Mouse (Mus musculus) hindbrain, embryonic 11.5 days (tissue): ENCODE measurements around the gene Ntng2. TPM values are rescaled to one million over a fixed set of nuclear protein-coding genes. Genes with fewer than 3 reads are reported as not detected.

ENCODE experiments used
- ATAC-seq: fragments of 200-750 bp; cut with Nextera tagmentation; 2 replicates; pipeline ENCODE4 v1.8.0; 2017; ENCODE audit warnings: mild to moderate bottlenecking, moderate TSS enrichment, moderate library complexity; ENCODE audit not compliant: low FRiP score
- DNase-seq: peaks from one replicate; pipeline ENCODE4 v3.0.0-alpha.2; 2015; ENCODE audit warnings: low spot score
- H3K27ac ChIP-seq: fragments of 300-500 bp; sonication (generic); 2 replicates; pipeline ENCODE4 v1.5.1; 2014; ENCODE audit warnings: mild to moderate bottlenecking, low read depth, low read length
- H3K27me3 ChIP-seq: fragments of 300-500 bp; sonication (generic); 2 replicates; pipeline ENCODE4 v1.6.1; 2014; ENCODE audit warnings: mild to moderate bottlenecking, low read length, moderate library complexity, mixed read lengths; ENCODE audit not compliant: control insufficient read depth, insufficient read depth
- H3K36me3 ChIP-seq: fragments of 300-500 bp; sonication (generic); 2 replicates; pipeline ENCODE4 v1.6.1; 2014; ENCODE audit warnings: mild to moderate bottlenecking, low read length, moderate library complexity, mixed read lengths; ENCODE audit not compliant: control insufficient read depth, insufficient read depth
- H3K4me1 ChIP-seq: fragments of 300-500 bp; sonication (generic); replicated peaks from 2 replicates; pipeline ENCODE4 v1.6.1; 2014; ENCODE audit warnings: low read length, mixed read lengths; ENCODE audit not compliant: control insufficient read depth, insufficient read depth
- H3K4me2 ChIP-seq: fragments of 300-500 bp; sonication (generic); replicated peaks from 2 replicates; pipeline ENCODE4 v1.6.1; 2014; ENCODE audit warnings: mild to moderate bottlenecking, low read depth, low read length
- H3K4me3 ChIP-seq: fragments of 300-500 bp; sonication (generic); 2 replicates; pipeline ENCODE4 v1.5.1; 2014; ENCODE audit warnings: low read depth, low read length
- H3K9ac ChIP-seq: fragments of 300-500 bp; sonication (generic); 2 replicates; pipeline ENCODE4 v1.6.1; 2014; ENCODE audit warnings: low read depth, low read length
- H3K9me3 ChIP-seq: fragments of 300-500 bp; sonication (generic); 2 replicates; pipeline ENCODE4 v1.6.1; 2016; ENCODE audit warnings: low read length; ENCODE audit not compliant: control insufficient read depth
- WGBS: fragments of 180-500 bp; shearing (Covaris S2); extraction: QIAGEN DNeasy Blood & Tissue Kit; methylation state at CpG from one replicate; pipeline ENCODE4 v1.1.7; 2014; 5-methylcytosine and 5-hydroxymethylcytosine counted together
- polyA plus RNA-seq: library from polyadenylated mRNA; unstranded; fragments of >200 nt; fragmentation: Nextera tagmentation; extraction: Ambion mirVana; gene quantifications from 2 replicates; pipeline ENCODE4 v1.2.1, GENCODE M21; 2014

The Ntng2 gene
- polyA plus RNA-seq, 1 experiment from 2014 or later, result 2.8 TPM

- Histone ChIP-seq H3K27ac (no peak overlapping the region), H3K4me1 (no peaks in the 10 kb centered on the region), H3K9me3 (no peaks in the 10 kb centered on the region), H3K4me3 (no peak overlapping the region), H3K4me2 (no peak overlapping the region), H3K36me3 (no peaks in the 10 kb centered on the region), H3K9ac (no peak overlapping the region), H3K27me3 (no peaks in the 10 kb centered on the region)
- WGBS, result 75% methylated on average over 6 of the region's 6 CpGs
- no peak for DNase-seq
- ATAC-seq, result no peak
Observed at GRCm38 (mm10) chr2:29261126-29261525, 8.3 kb upstream of the Ntng2 start.

- H3K36me3 ChIP-seq, result no peaks in the 10 kb centered on the region
- DNase-seq (peak; percentile 63), ATAC-seq (peak; percentile 55)
- peak overlapping the region; percentile 71 for H3K9ac ChIP-seq
- peak overlapping the region; percentile 69 for H3K4me3 ChIP-seq
- H3K27me3 ChIP-seq, result peaks cover 20% of the 10 kb centered on the region
- WGBS, result 1% methylated on average over 20 of the region's 22 CpGs
- H3K9me3 ChIP-seq, result no peaks in the 10 kb centered on the region
- peak overlapping the region; percentile 80 for H3K27ac ChIP-seq
- peaks cover 17% of the 10 kb centered on the region for H3K4me1 ChIP-seq
- H3K4me2 ChIP-seq, result peak overlapping the region; percentile 100
Observed at GRCm38 (mm10) chr2:29253205-29253865, 530 bp upstream of the Ntng2 start.

GRCm38 (mm10) chr2:29252059-29252598, 676 bp downstream of the Ntng2 start:
- peak; percentile 33 for ATAC-seq
- Histone ChIP-seq H3K9me3 (no peaks in the 10 kb centered on the region), H3K27ac (peak overlapping the region; percentile 47; the same call in 1 of the 2 replicates), H3K36me3 (no peaks in the 10 kb centered on the region), H3K9ac (peak overlapping the region; percentile 71), H3K4me3 (peak overlapping the region; percentile 69), H3K4me1 (peaks cover 17% of the 10 kb centered on the region), H3K27me3 (peaks cover 28% of the 10 kb centered on the region), H3K4me2 (peak overlapping the region; percentile 100)
- peak; percentile 72 for DNase-seq
- under 1% methylated on average over 43 of the region's 49 CpGs for WGBS

- peaks cover 31% of the 10 kb centered on the region for H3K27me3 ChIP-seq
- no peaks in the 10 kb centered on the region for H3K36me3 ChIP-seq
- ATAC-seq (no peak), DNase-seq (peak; percentile 66)
- H3K4me2 ChIP-seq, result peak overlapping the region; percentile 100
- peak overlapping the region; percentile 71 for H3K9ac ChIP-seq
- H3K4me3 ChIP-seq, result peak overlapping the region; percentile 69
- H3K9me3 ChIP-seq, result no peaks in the 10 kb centered on the region
- peaks cover 17% of the 10 kb centered on the region for H3K4me1 ChIP-seq
- no peak overlapping the region for H3K27ac ChIP-seq
- WGBS, result under 1% methylated on average over 58 of the region's 61 CpGs
Observed at GRCm38 (mm10) chr2:29251095-29252058, 1.4 kb downstream of the Ntng2 start.

GRCm38 (mm10) chr2:29250263-29251094, 2.3 kb downstream of the Ntng2 start:
- Histone ChIP-seq H3K4me2 (peak overlapping the region; percentile 100), H3K9me3 (no peaks in the 10 kb centered on the region), H3K27ac (peak overlapping the region; percentile 62; the same call in 1 of the 2 replicates), H3K27me3 (peaks cover 34% of the 10 kb centered on the region), H3K9ac (peak overlapping the region; percentile 71; the same call in 1 of the 2 replicates), H3K36me3 (no peaks in the 10 kb centered on the region), H3K4me3 (peak overlapping the region; percentile 69), H3K4me1 (peaks cover 17% of the 10 kb centered on the region)
- ATAC-seq (no peak), DNase-seq (peak; percentile 65)
- under 1% methylated on average over 44 of the region's 44 CpGs for WGBS

GRCm38 (mm10) chr2:29249852-29250251, 3.0 kb downstream of the Ntng2 start:
- H3K4me1 ChIP-seq, result peaks cover 17% of the 10 kb centered on the region
- DNase-seq (peak; percentile 53), ATAC-seq (no peak)
- WGBS, result 3% methylated on average over 10 of the region's 10 CpGs
- H3K27ac ChIP-seq, result no peak overlapping the region
- peak overlapping the region; percentile 100 for H3K4me2 ChIP-seq
- no peaks in the 10 kb centered on the region for H3K9me3 ChIP-seq
- peak overlapping the region; percentile 16; the same call in 1 of the 2 replicates for H3K9ac ChIP-seq
- no peaks in the 10 kb centered on the region for H3K36me3 ChIP-seq
- peak overlapping the region; percentile 69 for H3K4me3 ChIP-seq
- peaks cover 34% of the 10 kb centered on the region for H3K27me3 ChIP-seq

GRCm38 (mm10) chr2:29248551-29248950, 4.3 kb downstream of the Ntng2 start:
- no peak for ATAC-seq
- H3K4me3 ChIP-seq, result no peak overlapping the region
- H3K9me3 ChIP-seq, result no peaks in the 10 kb centered on the region
- 67% methylated on average over 3 of the region's 3 CpGs for WGBS
- DNase-seq, result no peak
- H3K9ac ChIP-seq, result no peak overlapping the region
- peaks cover 14% of the 10 kb centered on the region for H3K4me1 ChIP-seq
- H3K4me2 ChIP-seq, result no peak overlapping the region
- H3K27me3 ChIP-seq, result peaks cover 34% of the 10 kb centered on the region
- no peaks in the 10 kb centered on the region for H3K36me3 ChIP-seq
- no peak overlapping the region for H3K27ac ChIP-seq

- Histone ChIP-seq H3K27ac (no peak overlapping the region), H3K27me3 (peaks cover 34% of the 10 kb centered on the region)
- ATAC-seq, result no peak
Observed at GRCm38 (mm10) chr2:29247386-29247785, 5.4 kb downstream of the Ntng2 start.

More at GRCm38 (mm10) chr2:29247386-29247785, 5.4 kb downstream of the Ntng2 start:
- Histone ChIP-seq H3K4me1 (peaks cover 8% of the 10 kb centered on the region), H3K4me2 (no peak overlapping the region), H3K9ac (no peak overlapping the region), H3K4me3 (no peak overlapping the region), H3K36me3 (no peaks in the 10 kb centered on the region), H3K9me3 (no peaks in the 10 kb centered on the region)
- 82% methylated on average over 2 of the region's 2 CpGs for WGBS
- no peak for DNase-seq
